7 mouse cellular contexts compared by ENCODE assay signal in genomic region chr6:115519275-115519699, GRCm38 (mm10). TPM values are rescaled to one million over a fixed set of nuclear protein-coding genes. Genes with fewer than 3 reads are reported as not detected.
DNase-seq lines count a peak whose midpoint lies in the region; ATAC-seq lines count a peak whose summit lies in the region.

No protein-coding gene starts in this region.

- no peak for DNase-seq in midbrain, embryonic 10.5 days (ENCODE audit: low spot score)
- no peak for DNase-seq in midbrain, embryonic 11.5 days (ENCODE audit: low spot score, missing footprints)
- DNase-seq in c-Kit-positive CD71-positive TER-119-negative erythroid progenitor cells, embryonic 14.5 days (ENCODE audit: low read depth) = peak; percentile 17
- peak; percentile 60 for DNase-seq in lung, postnatal 10 days
- peak; percentile 44 for DNase-seq in thymus, postnatal 25 days
- DNase-seq in layer of hippocampus, adult 11-12 months (ENCODE audit: low spot score) = no peak
- DNase-seq in embryo, embryonic 10.5 days (ENCODE audit: low spot score) = no peak

- WGBS in midbrain, embryonic 10.5 days = 65% methylated on average over 12 of the region's 12 CpGs
- WGBS in midbrain, embryonic 11.5 days = 54% methylated on average over 12 of the region's 12 CpGs

- no peak overlapping the region for H3K4me3 ChIP-seq in midbrain, embryonic 10.5 days
- no peak overlapping the region for H3K4me3 ChIP-seq in midbrain, embryonic 11.5 days (ENCODE audit: low read depth, low read length)

- no peaks in the 10 kb centered on the region for H3K36me3 ChIP-seq in midbrain, embryonic 10.5 days
- H3K36me3 ChIP-seq in midbrain, embryonic 11.5 days (ENCODE audit: control insufficient read depth, insufficient read depth, low read length) = no peaks in the 10 kb centered on the region

- peaks cover 15% of the 10 kb centered on the region for H3K4me1 ChIP-seq in midbrain, embryonic 10.5 days
- H3K4me1 ChIP-seq in midbrain, embryonic 11.5 days (ENCODE audit: control insufficient read depth, insufficient read depth, low read length) = no peaks in the 10 kb centered on the region

- H3K27me3 ChIP-seq in midbrain, embryonic 10.5 days (ENCODE audit: low read depth, poor library complexity, severe bottlenecking) = no peaks in the 10 kb centered on the region
- H3K27me3 ChIP-seq in midbrain, embryonic 11.5 days (ENCODE audit: control insufficient read depth, insufficient read depth, low read length) = no peaks in the 10 kb centered on the region

- no peak for ATAC-seq in midbrain, embryonic 11.5 days (ENCODE audit: low FRiP score)

- no peaks in the 10 kb centered on the region for H3K9me3 ChIP-seq in midbrain, embryonic 10.5 days (replicated peaks)
- H3K9me3 ChIP-seq in midbrain, embryonic 11.5 days (ENCODE audit: control insufficient read depth, low read length) = no peaks in the 10 kb centered on the region

- no peak overlapping the region for H3K4me2 ChIP-seq in midbrain, embryonic 11.5 days

- peak overlapping the region; percentile 28; the same call in 1 of the 2 replicates for H3K27ac ChIP-seq in midbrain, embryonic 10.5 days (replicated peaks)
- H3K27ac ChIP-seq in midbrain, embryonic 11.5 days (ENCODE audit: low read depth, low read length) = no peak overlapping the region

- H3K9ac ChIP-seq in midbrain, embryonic 11.5 days (ENCODE audit: low read length) = no peak overlapping the region

RNA-seq across cellular contexts. Expression of gene Tsen2, which starts 25.2 kb away (rescaled TPM):
- polyA plus RNA-seq in midbrain, embryonic 10.5 days (2016; fragmentation: Nextera tagmentation; extraction: Ambion mirVana) = 36.0 and 37.5 TPM in 2 replicates
- polyA plus RNA-seq in midbrain, embryonic 11.5 days (2014; fragmentation: Nextera tagmentation; extraction: Ambion mirVana) = 29.0 and 32.7 TPM in 2 replicates

Comparison
In these comparisons a context has a peak if more than half of its experiments do, and no peak if none do; other contexts are left out.
1. DNase-seq: peak in c-Kit-positive CD71-positive TER-119-negative erythroid progenitor cells, embryonic 14.5 days (single experiment), lung, postnatal 10 days (single experiment) and thymus, postnatal 25 days (single experiment); none in midbrain, embryonic 10.5 days (single experiment), midbrain, embryonic 11.5 days (single experiment), layer of hippocampus, adult 11-12 months (single experiment) and embryo, embryonic 10.5 days (single experiment).